Mouse (Mus musculus) forebrain, embryonic 11.5 days (tissue): ENCODE results near the gene Nup98. TPM values are rescaled to one million over a fixed set of nuclear protein-coding genes. Genes with fewer than 3 reads are reported as not detected.
A peak's percentile ranks its signal among the peaks of the same experiment; 100 is the strongest.

Experiments used
- ATAC-seq: fragments of 200-750 bp; cut with Nextera tagmentation; replicated peaks from 2 replicates; pipeline ENCODE4 v1.8.0; 2017; ENCODE audit warnings: moderate TSS enrichment; ENCODE audit not compliant: low FRiP score
- DNase-seq: peaks from one replicate; pipeline ENCODE4 v3.0.0-alpha.2; 2017; ENCODE audit warnings: low spot score
- H3K27ac ChIP-seq: fragments of 300-500 bp; sonication (generic); 2 replicates; pipeline ENCODE4 v1.5.1; 2014; ENCODE audit warnings: low read depth, low read length
- H3K27me3 ChIP-seq: fragments of 300-500 bp; sonication (generic); 2 replicates; pipeline ENCODE4 v1.6.1; 2014; ENCODE audit warnings: mild to moderate bottlenecking, low read length, mixed read lengths; ENCODE audit not compliant: control insufficient read depth, insufficient read depth
- H3K36me3 ChIP-seq: fragments of 300-500 bp; sonication (generic); 2 replicates; pipeline ENCODE4 v1.6.1; 2014; ENCODE audit warnings: mild to moderate bottlenecking, low read length, moderate library complexity, mixed read lengths; ENCODE audit not compliant: control insufficient read depth, insufficient read depth
- H3K4me1 ChIP-seq: fragments of 300-500 bp; sonication (generic); replicated peaks from 2 replicates; pipeline ENCODE4 v1.6.1; 2014; ENCODE audit warnings: low read length, mixed read lengths; ENCODE audit not compliant: control insufficient read depth, insufficient read depth
- H3K4me2 ChIP-seq: fragments of 300-500 bp; sonication (generic); 2 replicates; pipeline ENCODE4 v1.6.1; 2014; ENCODE audit warnings: low read depth, mild to moderate bottlenecking, low read length, moderate library complexity, mixed read lengths; ENCODE audit not compliant: severe bottlenecking
- H3K4me3 ChIP-seq: fragments of 300-500 bp; sonication (generic); 2 replicates; pipeline ENCODE4 v1.5.1; 2014; ENCODE audit warnings: low read depth, low read length
- H3K9ac ChIP-seq: fragments of 300-500 bp; sonication (generic); 2 replicates; pipeline ENCODE4 v1.6.1; 2014; ENCODE audit warnings: low read length
- H3K9me3 ChIP-seq: fragments of 300-500 bp; sonication (generic); 2 replicates; pipeline ENCODE4 v1.6.1; 2016; ENCODE audit warnings: low read length, mixed read lengths; ENCODE audit not compliant: control insufficient read depth
- WGBS: fragments of 180-500 bp; shearing (Covaris S2); extraction: QIAGEN DNeasy Blood & Tissue Kit; methylation state at CpG from one replicate; pipeline ENCODE4 v1.1.7; 2014; 5-methylcytosine and 5-hydroxymethylcytosine counted together
- polyA plus RNA-seq: library from polyadenylated mRNA; unstranded; fragments of >200 nt; fragmentation: Nextera tagmentation; extraction: Ambion mirVana; gene quantifications from 2 replicates; pipeline ENCODE4 v1.2.1, GENCODE M21; 2014

Gene Nup98
- 46.3 and 50.0 TPM in 2 replicates for polyA plus RNA-seq

GRCm38 (mm10) chr7:102209756-102210721 lies at the start of gene Nup98, which contains the start of gene Pgap2:
TSS of gene Nup98 (minus strand) at chr7:102210176.
TSS of gene Pgap2 (plus strand) at chr7:102210208.
- Histone ChIP-seq H3K27ac (peak within 1 kb of the TSS; percentile 76), H3K4me3 (peak within 1 kb of the TSS; percentile 88), H3K27me3 (no peaks in the 10 kb centered on the region), H3K36me3 (no peaks in the 10 kb centered on the region), H3K9me3 (no peaks in the 10 kb centered on the region), H3K4me2 (peak within 1 kb of the TSS; percentile 80), H3K9ac (peak within 1 kb of the TSS; percentile 82), H3K4me1 (peaks cover 4% of the 10 kb centered on the region; the same call in 1 of the 2 replicates)
- peak; percentile 98 for ATAC-seq
- WGBS = under 1% methylated on average over 87 of the region's 87 CpGs
- DNase-seq = peak; percentile 99

DNA sequence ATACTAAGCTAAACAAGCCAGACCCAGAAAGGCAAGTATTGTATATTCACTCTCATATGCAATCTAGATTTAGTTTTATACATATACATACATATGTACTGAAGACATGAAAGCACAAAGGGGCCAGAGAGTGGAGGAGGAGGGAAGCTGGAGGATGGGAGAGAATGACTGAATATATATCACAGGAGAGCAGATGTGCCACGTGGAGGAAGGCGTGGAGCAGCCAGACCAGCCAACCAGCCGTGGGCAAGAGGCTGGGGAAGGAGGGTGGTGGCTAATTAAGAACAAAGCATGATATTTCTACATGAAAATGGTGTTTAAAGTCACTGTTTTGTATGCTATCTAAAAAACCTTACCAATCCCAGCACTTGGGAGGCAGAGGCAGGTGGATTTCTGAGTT lies 48.8 kb upstream of the Nup98 start:
- Histone ChIP-seq H3K27ac (no peak overlapping the region), H3K4me3 (no peak overlapping the region)

DNA sequence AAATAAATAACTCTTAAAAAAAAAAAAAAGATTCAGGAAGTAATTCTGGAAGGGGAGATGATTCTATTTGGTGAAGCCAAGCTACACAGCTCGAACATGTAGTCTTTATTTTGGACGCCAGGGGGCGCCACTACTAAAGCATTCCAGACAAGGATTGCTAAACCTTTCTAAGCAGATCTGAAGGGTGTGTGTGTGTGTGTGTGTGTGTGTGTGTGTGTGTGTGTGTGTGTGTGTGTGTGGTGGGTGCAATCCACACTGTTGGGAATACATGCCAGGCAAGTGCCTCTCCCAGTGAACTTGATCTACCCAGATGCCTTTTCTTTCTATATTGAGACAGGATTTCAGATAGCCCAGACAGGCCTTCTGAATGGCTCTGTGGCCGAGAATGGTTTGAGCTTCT lies 48.2 kb upstream of the Nup98 start:
- H3K9me3 ChIP-seq = no peaks in the 10 kb centered on the region
- no peaks in the 10 kb centered on the region for H3K4me1 ChIP-seq
- DNase-seq (peak; percentile 89), ATAC-seq (peak; percentile 76)
- no peaks in the 10 kb centered on the region for H3K36me3 ChIP-seq
- H3K27me3 ChIP-seq = no peaks in the 10 kb centered on the region
- no peak overlapping the region for H3K4me3 ChIP-seq
- H3K27ac ChIP-seq = no peak overlapping the region
- no peak overlapping the region for H3K9ac ChIP-seq
- WGBS = 25% methylated on average over 4 of the region's 4 CpGs
- no peak overlapping the region for H3K4me2 ChIP-seq

More for the DNA sequence above, 48.8 kb upstream of the Nup98 start:
- DNase-seq (no peak), ATAC-seq (no peak)
- no peak overlapping the region for H3K9ac ChIP-seq
- WGBS = 76% methylated on average over 3 of the region's 3 CpGs
- H3K4me1 ChIP-seq = no peaks in the 10 kb centered on the region
- no peaks in the 10 kb centered on the region for H3K9me3 ChIP-seq
- H3K27me3 ChIP-seq = no peaks in the 10 kb centered on the region
- H3K36me3 ChIP-seq = no peaks in the 10 kb centered on the region
- no peak overlapping the region for H3K4me2 ChIP-seq

DNA sequence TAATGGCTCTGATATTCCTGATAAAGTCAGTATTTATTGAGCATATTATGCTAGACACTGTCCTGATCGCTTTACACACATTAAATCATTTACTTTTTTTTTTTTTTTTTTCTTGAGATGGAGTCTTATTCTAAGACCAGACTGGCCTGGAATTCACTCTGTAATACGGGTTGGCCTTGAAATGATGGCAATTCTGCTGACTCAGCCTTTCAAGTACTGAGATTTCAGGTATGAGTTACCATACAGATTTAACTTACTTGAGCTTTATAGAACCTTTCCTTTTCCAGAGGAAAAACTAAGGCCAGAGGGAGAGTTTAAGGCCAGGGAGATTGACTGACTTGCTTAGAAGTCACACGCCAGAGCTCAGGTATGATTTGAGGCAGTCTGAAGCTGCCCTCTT lies 46.7 kb upstream of the Nup98 start:
- Histone ChIP-seq H3K36me3 (no peaks in the 10 kb centered on the region), H3K4me3 (no peak overlapping the region), H3K9ac (no peak overlapping the region), H3K4me1 (no peaks in the 10 kb centered on the region), H3K4me2 (no peak overlapping the region), H3K9me3 (no peaks in the 10 kb centered on the region), H3K27me3 (no peaks in the 10 kb centered on the region), H3K27ac (no peak overlapping the region)
- DNase-seq (no peak), ATAC-seq (no peak)
- 83% methylated on average over 3 of the region's 3 CpGs for WGBS

- Histone ChIP-seq H3K27me3 (no peaks in the 10 kb centered on the region), H3K4me1 (no peaks in the 10 kb centered on the region), H3K4me2 (no peak within 1 kb of the TSS), H3K9ac (no peak within 1 kb of the TSS), H3K9me3 (no peaks in the 10 kb centered on the region), H3K4me3 (no peak within 1 kb of the TSS), H3K36me3 (no peaks in the 10 kb centered on the region), H3K27ac (no peak within 1 kb of the TSS)
- DNase-seq = no peak
- WGBS = 84% methylated on average over 3 of the region's 3 CpGs
- ATAC-seq = no peak
Measured at GRCm38 (mm10) chr7:102255954-102256353, 46.0 kb upstream of the Nup98 start, which contains the start of gene Rhog. TSS of gene Rhog (minus strand) at chr7:102256054.

GRCm38 (mm10) chr7:102253631-102254030 lies 43.7 kb upstream of the Nup98 start:
- Histone ChIP-seq H3K4me2 (no peak overlapping the region), H3K27me3 (no peaks in the 10 kb centered on the region), H3K4me1 (peaks cover 1% of the 10 kb centered on the region; the same call in 1 of the 2 replicates), H3K9ac (no peak overlapping the region), H3K36me3 (no peaks in the 10 kb centered on the region), H3K27ac (no peak overlapping the region), H3K4me3 (no peak overlapping the region), H3K9me3 (no peaks in the 10 kb centered on the region)
- DNase-seq (no peak), ATAC-seq (no peak)
- WGBS = 82% methylated on average over 1 of the region's 1 CpGs

DNA sequence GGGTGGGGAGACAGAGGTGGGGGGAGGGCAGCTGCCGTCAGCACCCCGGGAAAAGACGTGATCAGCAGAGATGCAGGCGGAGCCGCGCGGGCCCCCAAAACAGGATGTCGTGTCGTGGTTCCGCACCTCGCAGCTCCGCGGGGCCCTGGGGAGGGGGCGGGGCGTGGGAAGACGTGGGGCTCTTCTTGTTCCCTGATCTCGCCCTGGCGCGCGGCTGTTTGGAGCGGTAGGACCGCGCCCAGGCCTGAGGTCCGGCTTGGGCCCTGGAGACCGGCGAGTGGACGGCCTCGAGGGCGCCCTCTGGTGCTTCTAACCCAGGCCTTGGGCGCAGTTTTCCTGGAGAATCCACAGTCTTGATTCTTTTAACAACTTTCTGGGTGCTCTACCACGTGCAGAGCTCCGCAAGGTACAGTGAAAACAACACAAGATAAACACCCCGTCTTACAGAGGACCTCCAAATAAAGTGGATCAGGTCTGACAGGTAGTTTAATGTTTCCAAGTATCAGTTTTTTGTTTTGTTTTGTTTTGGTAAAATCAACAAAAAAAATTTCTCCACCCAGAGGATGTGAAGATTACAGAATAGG lies 40.7 kb upstream of the Nup98 start:
- no peaks in the 10 kb centered on the region for H3K36me3 ChIP-seq
- peak overlapping the region; percentile 88 for H3K4me2 ChIP-seq
- peak overlapping the region; percentile 79 for H3K27ac ChIP-seq
- ATAC-seq = peak; percentile 79
- peak overlapping the region; percentile 87 for H3K9ac ChIP-seq
- no peaks in the 10 kb centered on the region for H3K9me3 ChIP-seq
- H3K4me1 ChIP-seq = peaks cover 3% of the 10 kb centered on the region; the same call in 1 of the 2 replicates
- WGBS = under 1% methylated on average over 33 of the region's 33 CpGs
- peak; percentile 94 for DNase-seq
- peak overlapping the region; percentile 78 for H3K4me3 ChIP-seq
- no peaks in the 10 kb centered on the region for H3K27me3 ChIP-seq

DNA sequence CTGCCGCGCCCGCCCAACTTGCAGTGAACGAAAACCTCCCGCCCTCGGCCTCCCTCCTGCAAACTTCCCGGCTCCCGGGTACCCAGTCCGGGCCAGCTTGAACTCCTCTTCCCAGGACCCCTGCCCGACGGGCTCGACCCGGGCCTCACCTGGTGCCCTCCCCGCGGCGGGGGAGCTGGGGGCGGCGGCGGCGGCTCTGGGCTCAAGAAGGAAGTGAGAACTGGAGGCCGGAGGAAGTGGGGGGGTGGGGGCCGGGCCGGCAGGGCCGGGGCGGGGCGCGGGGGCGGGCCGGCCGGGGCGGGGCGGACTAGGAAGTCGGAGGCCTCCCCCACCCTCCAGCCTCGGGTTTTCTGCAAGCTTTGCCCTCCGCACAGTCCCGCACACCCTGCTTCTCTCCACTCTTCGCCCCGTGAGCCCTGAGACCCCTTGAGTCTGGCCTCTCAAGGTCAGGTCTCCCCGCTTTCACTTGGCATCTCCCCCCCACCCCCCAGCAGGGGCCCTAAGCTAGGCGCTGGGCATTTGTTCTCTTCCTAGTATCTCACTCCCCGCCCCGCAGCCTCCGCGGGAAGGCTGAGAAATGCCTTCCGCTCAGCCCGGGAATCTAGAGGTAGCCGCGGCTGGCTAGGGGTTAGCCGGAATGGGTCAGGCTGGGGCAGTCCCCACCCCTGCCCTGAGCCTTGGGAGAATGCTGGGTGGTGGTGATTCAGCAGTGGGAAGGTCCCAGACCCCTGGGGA lies 40.1 kb upstream of the Nup98 start:
- H3K4me1 ChIP-seq = peaks cover 3% of the 10 kb centered on the region; the same call in 1 of the 2 replicates
- H3K9me3 ChIP-seq = no peaks in the 10 kb centered on the region
- no peaks in the 10 kb centered on the region for H3K36me3 ChIP-seq
- peak overlapping the region; percentile 87 for H3K9ac ChIP-seq
- DNase-seq (peak; percentile 89), ATAC-seq (peak; percentile 83)
- no peaks in the 10 kb centered on the region for H3K27me3 ChIP-seq
- WGBS = 1% methylated on average over 36 of the region's 49 CpGs
- H3K4me2 ChIP-seq = peak overlapping the region; percentile 88
- peak overlapping the region; percentile 78 for H3K4me3 ChIP-seq
- peak overlapping the region; percentile 79 for H3K27ac ChIP-seq
